Mouse (Mus musculus): ENCODE data around the gene Gm7030. TPM values are rescaled to one million over a fixed set of nuclear protein-coding genes. Genes with fewer than 3 reads are reported as not detected.
"Not testable (repeated sequence)": the region's sequence is repeated elsewhere in the genome, so short reads cannot be mapped to it uniquely, and the experiment has no call there.

The Gm7030 gene
- polyA plus RNA-seq, 1 experiment from 2014 or later: not detected

DNA sequence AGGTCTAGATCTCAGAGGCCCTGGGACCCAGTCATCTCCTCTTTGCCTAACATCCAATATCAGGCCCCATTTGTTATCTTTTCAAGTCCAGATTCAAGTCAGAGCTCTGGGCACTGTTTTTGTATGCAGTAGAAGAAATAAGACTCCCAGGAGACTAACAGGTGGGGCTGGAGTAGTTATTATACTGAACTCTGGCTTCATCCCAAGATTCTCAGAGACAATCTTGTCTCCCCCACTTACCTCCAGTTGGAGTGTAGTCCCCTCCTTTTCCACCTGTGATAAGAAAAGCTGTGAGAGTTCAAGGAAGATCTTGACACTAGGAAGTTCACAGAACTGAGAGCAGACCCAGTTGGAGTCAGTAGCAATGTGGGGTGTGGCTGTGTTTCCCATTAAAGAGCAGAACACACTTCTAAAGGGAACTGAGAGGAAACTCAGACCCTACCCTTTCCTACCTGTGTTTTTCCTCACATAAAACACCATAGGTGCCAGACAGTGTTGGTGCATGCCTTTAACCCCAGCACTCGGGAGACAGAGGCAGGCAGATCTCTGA, 7.1 kb upstream of the Gm7030 start:
- H3K9me3 ChIP-seq (ENCODE audit: control insufficient read depth, low read length); H3K4me2 ChIP-seq (ENCODE audit: low read length); H3K9ac ChIP-seq (replicated peaks; ENCODE audit: low read depth, low read length); H3K27me3 ChIP-seq (replicated peaks; ENCODE audit: control insufficient read depth, insufficient read depth, low read length); H3K4me3 ChIP-seq (replicated peaks; ENCODE audit: low read length); ATAC-seq; H3K4me1 ChIP-seq (replicated peaks; ENCODE audit: control insufficient read depth, insufficient read depth, low read length); H3K36me3 ChIP-seq (ENCODE audit: control insufficient read depth, insufficient read depth); H3K27ac ChIP-seq (ENCODE audit: low read length): not testable (repeated sequence)
- WGBS: 95% methylated on average over 1 of the region's 1 CpGs

DNA sequence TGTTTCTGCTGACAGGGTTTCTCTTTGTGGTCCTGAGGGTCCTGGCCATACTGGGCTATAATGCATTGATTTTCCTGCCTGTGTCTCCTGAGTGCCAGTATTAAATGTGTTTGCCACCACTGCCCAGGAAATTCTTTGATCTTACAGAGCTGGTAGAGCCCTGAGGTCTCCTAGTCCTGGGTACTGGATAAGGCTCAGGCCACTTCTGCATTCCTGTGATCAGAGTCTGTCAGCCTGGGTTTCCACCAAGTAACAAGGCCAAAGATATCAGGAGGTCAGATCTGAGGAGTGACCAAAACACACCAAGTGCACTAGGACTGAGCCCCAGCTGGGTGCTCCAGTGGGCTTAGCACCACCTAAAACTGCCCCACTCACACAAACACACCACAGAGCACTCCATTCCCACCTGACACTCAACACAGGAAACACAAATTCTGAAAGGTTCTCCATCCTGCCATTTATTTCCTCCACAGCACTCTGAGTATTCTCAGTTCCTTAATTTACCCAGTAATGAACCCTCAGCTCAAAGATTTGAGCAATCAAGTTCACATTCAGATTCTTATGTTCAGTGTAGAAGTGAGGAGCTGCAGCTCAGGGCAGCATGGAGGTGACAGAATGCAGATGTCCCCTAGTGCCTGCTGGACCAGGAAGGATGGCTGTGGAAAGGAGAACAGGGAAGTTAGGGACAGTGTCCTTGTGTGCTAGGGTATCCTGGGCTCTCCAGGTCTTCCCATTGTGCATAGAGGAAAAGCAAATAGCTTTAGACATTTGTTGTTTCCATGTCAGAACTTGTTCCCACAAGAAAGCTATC, 6.4 kb upstream of the Gm7030 start:
- not testable (repeated sequence) for H3K27me3 ChIP-seq (replicated peaks; ENCODE audit: control insufficient read depth, insufficient read depth, low read length); H3K27ac ChIP-seq (ENCODE audit: low read length); H3K9ac ChIP-seq (replicated peaks; ENCODE audit: low read depth, low read length); H3K4me1 ChIP-seq (replicated peaks; ENCODE audit: control insufficient read depth, insufficient read depth, low read length); H3K4me2 ChIP-seq (ENCODE audit: low read length); H3K36me3 ChIP-seq (ENCODE audit: control insufficient read depth, insufficient read depth); H3K4me3 ChIP-seq (replicated peaks; ENCODE audit: low read length); ATAC-seq; H3K9me3 ChIP-seq (ENCODE audit: control insufficient read depth, low read length)

DNA sequence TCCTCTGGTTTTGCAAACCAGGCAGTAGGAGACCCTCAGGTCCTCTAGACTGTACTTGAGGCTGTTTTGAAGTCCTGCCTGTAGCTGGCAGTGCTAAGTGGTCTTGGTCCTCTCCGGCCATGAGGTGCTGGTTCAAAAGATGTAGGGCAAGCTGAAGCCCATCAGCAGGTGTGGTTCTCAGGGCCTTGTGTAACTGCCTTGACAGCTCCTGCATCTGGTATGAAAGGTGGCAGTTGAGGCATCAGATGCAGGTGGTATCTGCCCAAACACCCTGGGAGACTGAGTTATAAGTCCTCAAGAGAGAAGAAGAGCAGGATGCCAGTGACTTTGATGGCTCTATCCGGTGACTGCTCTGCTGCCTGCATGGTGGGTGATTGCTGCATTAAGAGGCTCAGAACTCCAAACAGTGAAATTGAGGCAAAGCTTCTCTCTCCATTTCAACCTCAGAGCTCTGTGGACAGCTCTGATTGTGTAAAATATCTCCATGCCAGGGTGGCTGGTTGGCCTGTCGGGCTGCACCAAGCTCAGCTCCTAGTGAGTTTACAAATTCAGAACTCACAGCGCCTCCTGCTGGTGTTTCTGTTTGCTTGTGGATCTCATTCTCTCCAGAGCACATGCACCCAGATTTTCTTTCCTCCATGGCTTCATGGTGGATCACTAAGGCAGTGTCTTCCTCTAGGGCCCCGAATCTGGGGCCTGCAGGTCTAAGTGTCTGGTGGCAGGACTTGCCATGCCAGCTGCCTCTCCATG, 2.5 kb upstream of the Gm7030 start:
- H3K27ac ChIP-seq (ENCODE audit: low read length): no peak overlapping the region
- no peaks in the 10 kb centered on the region for H3K9me3 ChIP-seq (ENCODE audit: control insufficient read depth, low read length)
- 0 out of 2 replicates have a peak, but pooled peaks cover 3% of the 10 kb centered on the region for H3K27me3 ChIP-seq (replicated peaks; ENCODE audit: control insufficient read depth, insufficient read depth, low read length)
- H3K4me3 ChIP-seq (replicated peaks; ENCODE audit: low read length): no peak overlapping the region
- no peak overlapping the region for H3K4me2 ChIP-seq (ENCODE audit: low read length)
- 75% methylated on average over 5 of the region's 5 CpGs for WGBS
- H3K36me3 ChIP-seq (ENCODE audit: control insufficient read depth, insufficient read depth): no peaks in the 10 kb centered on the region
- no peak overlapping the region for H3K9ac ChIP-seq (replicated peaks; ENCODE audit: low read depth, low read length)
- ATAC-seq: no peak
- H3K4me1 ChIP-seq (replicated peaks; ENCODE audit: control insufficient read depth, insufficient read depth, low read length): no peaks in the 10 kb centered on the region

DNA sequence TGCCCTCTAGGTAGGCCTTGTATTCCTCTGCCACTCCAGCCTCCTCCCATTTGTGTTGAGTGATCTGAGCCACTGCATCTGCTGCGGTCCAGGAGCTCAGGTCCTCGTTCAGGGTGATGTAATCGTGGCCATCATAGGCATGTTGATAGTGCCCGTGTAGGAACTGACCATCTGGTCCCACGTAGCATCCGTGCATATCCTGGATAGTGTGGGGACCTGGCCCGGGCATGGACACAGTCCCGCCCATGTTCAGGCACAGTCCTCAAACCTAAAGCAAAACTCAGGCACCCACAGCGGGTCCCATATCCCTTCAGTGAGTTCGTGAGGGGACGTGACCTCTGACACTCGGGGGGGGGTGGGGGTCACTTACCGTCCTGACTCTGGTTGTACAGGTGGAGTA, 700 bp downstream of the Gm7030 start:
- H3K27me3 ChIP-seq (replicated peaks; ENCODE audit: control insufficient read depth, insufficient read depth, low read length); H3K4me3 ChIP-seq (replicated peaks; ENCODE audit: low read length); H3K4me1 ChIP-seq (replicated peaks; ENCODE audit: control insufficient read depth, insufficient read depth, low read length); H3K9me3 ChIP-seq (ENCODE audit: control insufficient read depth, low read length); H3K4me2 ChIP-seq (ENCODE audit: low read length); H3K9ac ChIP-seq (replicated peaks; ENCODE audit: low read depth, low read length); ATAC-seq; H3K27ac ChIP-seq (ENCODE audit: low read length); H3K36me3 ChIP-seq (ENCODE audit: control insufficient read depth, insufficient read depth): not testable (repeated sequence)
- WGBS: 59% methylated on average over 10 of the region's 13 CpGs

DNA sequence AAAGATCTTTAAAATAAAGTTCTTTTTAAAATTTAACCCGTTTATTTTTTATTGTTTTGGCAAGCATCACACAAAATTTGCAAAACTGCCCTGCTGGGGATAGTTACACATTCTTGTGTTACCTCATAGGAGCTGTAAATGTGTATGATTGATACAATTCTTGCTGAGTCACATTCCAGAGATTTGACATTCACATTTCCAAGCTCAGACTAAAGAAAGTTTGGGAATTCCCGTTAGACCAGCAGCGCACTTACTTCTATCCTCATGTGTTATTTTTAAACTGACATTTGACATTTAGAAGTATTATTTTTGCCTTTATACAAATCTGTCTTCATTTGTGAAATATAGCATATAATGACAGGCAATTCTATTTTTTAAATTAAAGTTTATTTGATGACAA, 5.1 kb downstream of the Gm7030 start:
- not testable (repeated sequence) for H3K27ac ChIP-seq (ENCODE audit: low read length); H3K4me3 ChIP-seq (replicated peaks; ENCODE audit: low read length); H3K4me1 ChIP-seq (replicated peaks; ENCODE audit: control insufficient read depth, insufficient read depth, low read length); H3K4me2 ChIP-seq (ENCODE audit: low read length); H3K36me3 ChIP-seq (ENCODE audit: control insufficient read depth, insufficient read depth); H3K9me3 ChIP-seq (ENCODE audit: control insufficient read depth, low read length); H3K9ac ChIP-seq (replicated peaks; ENCODE audit: low read depth, low read length); H3K27me3 ChIP-seq (replicated peaks; ENCODE audit: control insufficient read depth, insufficient read depth, low read length); ATAC-seq
- 87% methylated on average over 3 of the region's 3 CpGs for WGBS

DNA sequence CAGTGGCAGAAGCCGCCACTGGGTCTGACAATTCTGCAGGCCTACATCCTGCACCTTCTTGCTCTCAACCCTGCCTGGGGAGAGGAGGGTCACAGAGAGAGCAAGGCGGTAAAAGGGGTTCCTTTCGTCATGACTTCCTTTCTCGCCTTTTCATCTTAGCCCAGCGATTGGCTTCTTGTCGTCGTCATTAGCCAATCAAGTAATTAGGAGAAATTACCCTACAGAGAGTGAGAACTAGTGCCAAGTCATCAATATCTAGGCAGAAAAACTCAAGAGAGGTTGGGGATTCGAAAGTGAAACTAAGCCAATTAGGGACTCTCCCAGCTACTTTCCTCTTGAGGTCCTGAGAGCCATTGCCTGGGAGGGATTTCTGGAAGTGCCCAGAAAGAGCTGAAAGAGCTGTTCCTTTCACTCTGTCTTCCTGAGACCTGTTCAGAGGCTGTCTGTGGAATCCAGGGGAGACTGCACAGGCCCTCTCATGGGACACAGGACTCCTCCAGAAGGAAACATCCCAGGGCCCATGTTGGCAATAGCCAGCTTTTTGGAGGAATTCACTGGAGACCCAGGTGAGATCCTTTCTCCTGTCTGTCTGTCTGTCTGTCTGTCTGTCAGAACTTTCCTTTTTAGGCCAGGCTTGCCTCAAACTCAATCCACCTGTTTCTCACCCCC, 7.7 kb downstream of the Gm7030 start, which contains the start of gene Gm19684:
Gm19684 (plus strand) TSS at position 327 of the 669 bp plus-strand sequence.
- Histone ChIP-seq H3K4me3 (replicated peaks; ENCODE audit: low read length) (peak within 1 kb of the TSS; percentile 18; the same call in 1 of the 2 replicates), H3K4me2 (ENCODE audit: low read length) (peak within 1 kb of the TSS; percentile 29)
- not testable (repeated sequence) for H3K9ac ChIP-seq (replicated peaks; ENCODE audit: low read depth, low read length); H3K4me1 ChIP-seq (replicated peaks; ENCODE audit: control insufficient read depth, insufficient read depth, low read length); H3K9me3 ChIP-seq (ENCODE audit: control insufficient read depth, low read length); H3K27me3 ChIP-seq (replicated peaks; ENCODE audit: control insufficient read depth, insufficient read depth, low read length); H3K36me3 ChIP-seq (ENCODE audit: control insufficient read depth, insufficient read depth); H3K27ac ChIP-seq (ENCODE audit: low read length)
- ATAC-seq: peak; percentile 68; the same call in 1 of the 2 replicates
- WGBS: 4% methylated on average over 8 of the region's 8 CpGs

DNA sequence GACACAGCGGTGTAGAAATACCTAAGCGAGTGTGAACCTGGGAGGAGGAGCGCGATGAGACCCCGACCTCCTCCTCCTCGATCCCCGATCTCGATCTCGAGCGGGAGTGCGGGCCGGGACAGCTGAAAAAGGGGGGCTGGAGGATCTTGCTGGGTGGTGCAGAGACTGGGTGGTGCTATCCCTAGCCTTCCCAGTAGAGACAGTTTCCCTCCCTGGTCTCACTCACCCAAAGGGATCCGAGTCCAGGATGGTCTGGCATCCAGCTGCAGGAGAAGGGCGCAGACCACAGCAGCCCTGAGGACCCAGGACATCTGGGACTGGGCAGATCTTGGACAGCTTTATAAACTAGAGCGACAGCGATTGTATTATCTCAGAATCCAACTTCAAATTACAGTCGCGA, 8.4 kb downstream of the Gm7030 start:
- H3K36me3 ChIP-seq (ENCODE audit: control insufficient read depth, insufficient read depth); H3K9me3 ChIP-seq (ENCODE audit: control insufficient read depth, low read length); H3K4me3 ChIP-seq (replicated peaks; ENCODE audit: low read length); H3K9ac ChIP-seq (replicated peaks; ENCODE audit: low read depth, low read length); ATAC-seq; H3K27me3 ChIP-seq (replicated peaks; ENCODE audit: control insufficient read depth, insufficient read depth, low read length); H3K27ac ChIP-seq (ENCODE audit: low read length); H3K4me1 ChIP-seq (replicated peaks; ENCODE audit: control insufficient read depth, insufficient read depth, low read length): not testable (repeated sequence)
- 22% methylated on average over 18 of the region's 18 CpGs for WGBS
- H3K4me2 ChIP-seq (ENCODE audit: low read length): peak overlapping the region; percentile 19

DNA sequence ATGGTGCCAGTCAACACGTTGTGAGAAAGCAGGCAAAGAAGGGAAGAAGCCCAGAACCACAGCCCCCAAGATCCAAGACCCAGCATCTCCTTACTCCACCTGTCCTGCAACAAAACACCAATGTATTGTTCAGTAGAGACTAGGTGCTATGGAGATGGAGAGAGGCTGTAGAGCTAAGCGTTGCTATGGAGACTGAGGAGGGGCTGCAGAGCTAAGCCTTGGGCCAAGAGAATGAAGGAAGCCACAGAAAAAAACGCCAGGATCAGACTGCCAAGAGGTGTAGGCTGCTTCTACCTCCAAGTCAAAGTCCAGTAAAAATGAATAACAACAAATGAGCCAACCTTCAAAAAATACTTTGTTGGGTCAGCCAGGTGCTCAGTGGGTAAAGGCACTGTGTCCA, 12.7 kb downstream of the Gm7030 start:
- H3K4me1 ChIP-seq (replicated peaks; ENCODE audit: control insufficient read depth, insufficient read depth, low read length); H3K4me2 ChIP-seq (ENCODE audit: low read length); ATAC-seq; H3K4me3 ChIP-seq (replicated peaks; ENCODE audit: low read length); H3K9ac ChIP-seq (replicated peaks; ENCODE audit: low read depth, low read length); H3K27me3 ChIP-seq (replicated peaks; ENCODE audit: control insufficient read depth, insufficient read depth, low read length); H3K36me3 ChIP-seq (ENCODE audit: control insufficient read depth, insufficient read depth); H3K27ac ChIP-seq (ENCODE audit: low read length); H3K9me3 ChIP-seq (ENCODE audit: control insufficient read depth, low read length): not testable (repeated sequence)
- WGBS: 18% methylated on average over 3 of the region's 3 CpGs

DNA sequence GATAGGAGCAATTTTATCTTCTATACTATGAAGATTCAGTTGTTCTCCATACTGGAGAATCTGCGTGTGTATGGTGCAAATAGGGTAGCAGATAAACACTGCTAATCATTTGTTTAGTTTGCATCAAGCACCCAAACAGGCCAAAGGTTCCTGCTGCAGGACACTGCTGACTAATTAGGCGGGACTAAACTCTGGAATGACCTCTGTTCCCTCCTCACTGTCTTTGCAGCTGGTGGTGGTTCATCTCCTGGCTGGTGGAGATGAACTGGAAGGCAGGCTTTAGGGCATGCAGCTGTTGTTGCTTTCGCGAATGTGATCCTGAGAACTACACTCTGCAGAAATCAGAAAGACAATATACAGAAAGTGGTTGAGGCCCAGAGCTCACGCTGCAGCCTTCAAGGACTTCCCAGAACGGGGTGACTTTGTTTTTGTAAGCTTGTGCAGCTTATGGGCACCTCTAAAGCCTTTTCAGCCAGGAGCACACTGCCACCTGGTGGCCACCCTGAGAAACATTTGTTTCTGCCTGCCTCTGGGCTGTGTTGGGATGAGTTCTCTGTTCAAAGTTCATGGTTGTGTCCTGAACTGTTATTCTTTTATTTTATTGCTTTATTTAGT, 15.1 kb downstream of the Gm7030 start:
- not testable (repeated sequence) for H3K4me2 ChIP-seq (ENCODE audit: low read length); H3K9ac ChIP-seq (replicated peaks; ENCODE audit: low read depth, low read length); H3K27me3 ChIP-seq (replicated peaks; ENCODE audit: control insufficient read depth, insufficient read depth, low read length); H3K4me3 ChIP-seq (replicated peaks; ENCODE audit: low read length); H3K27ac ChIP-seq (ENCODE audit: low read length); H3K36me3 ChIP-seq (ENCODE audit: control insufficient read depth, insufficient read depth); H3K4me1 ChIP-seq (replicated peaks; ENCODE audit: control insufficient read depth, insufficient read depth, low read length); H3K9me3 ChIP-seq (ENCODE audit: control insufficient read depth, low read length)
- 0 out of 2 replicates have a peak, but pooled peaks have one; percentile 43 for ATAC-seq
- 19% methylated on average over 6 of the region's 6 CpGs for WGBS

Data from forebrain, embryonic 16.5 days (tissue).